Mouse (Mus musculus): Measurements from ENCODE around the gene Pacs2. TPM values are rescaled to one million over a fixed set of nuclear protein-coding genes. Genes with fewer than 3 reads are reported as not detected.

Gene Pacs2
- polyA plus RNA-seq, 1 experiment = 54.8 TPM

GRCm38 (mm10) chr12:113021488-113021887 lies 7.2 kb downstream of the Pacs2 start:
- Histone ChIP-seq H3K4me1 (ENCODE audit: control insufficient read depth, insufficient read depth, low read length) (no peaks in the 10 kb centered on the region), H3K4me3 (replicated peaks; ENCODE audit: extremely low read depth, low read depth, low read length) (no peak overlapping the region)
- no peak for DNase-seq
- TF ChIP-seq POLR2A (IDR thresholded peaks at IDR 0.05; ENCODE audit: borderline replicate concordance, extremely low read depth, low read depth, low read length) (no peak), CTCF (IDR thresholded peaks at IDR 0.05; ENCODE audit: insufficient read depth, low read length) (no peak)

- no peak for DNase-seq
- 66% methylated on average over 4 of the region's 4 CpGs for WGBS
- TF ChIP-seq POLR2A (IDR thresholded peaks at IDR 0.05; ENCODE audit: borderline replicate concordance, extremely low read depth, low read depth, low read length) (no peak), CTCF (IDR thresholded peaks at IDR 0.05; ENCODE audit: insufficient read depth, low read length) (no peak)
- H3K4me1 ChIP-seq (ENCODE audit: control insufficient read depth, insufficient read depth, low read length) = no peaks in the 10 kb centered on the region
- no peak overlapping the region for H3K4me3 ChIP-seq (replicated peaks; ENCODE audit: extremely low read depth, low read depth, low read length)
These were observed 8.8 kb downstream of the Pacs2 start for GRCm38 (mm10) chr12:113023082-113023481.

- Histone ChIP-seq H3K4me1 (ENCODE audit: control insufficient read depth, insufficient read depth, low read length) (no peaks in the 10 kb centered on the region; the same call in 1 of the 2 replicates), H3K4me3 (replicated peaks; ENCODE audit: extremely low read depth, low read depth, low read length) (no peak overlapping the region)
- DNase-seq = no peak
- TF ChIP-seq CTCF (IDR thresholded peaks at IDR 0.05; ENCODE audit: insufficient read depth, low read length) (no peak), POLR2A (IDR thresholded peaks at IDR 0.05; ENCODE audit: borderline replicate concordance, extremely low read depth, low read depth, low read length) (no peak)
- WGBS = 97% methylated on average over 1 of the region's 1 CpGs
These were observed 12.2 kb downstream of the Pacs2 start for GRCm38 (mm10) chr12:113026557-113026956.

- DNase-seq = no peak
- Histone ChIP-seq H3K4me3 (replicated peaks; ENCODE audit: extremely low read depth, low read depth, low read length) (no peak overlapping the region), H3K4me1 (ENCODE audit: control insufficient read depth, insufficient read depth, low read length) (peaks cover 3% of the 10 kb centered on the region; the same call in 1 of the 2 replicates)
- 92% methylated on average over 2 of the region's 2 CpGs for WGBS
- TF ChIP-seq POLR2A (IDR thresholded peaks at IDR 0.05; ENCODE audit: borderline replicate concordance, extremely low read depth, low read depth, low read length) (no peak), CTCF (IDR thresholded peaks at IDR 0.05; ENCODE audit: insufficient read depth, low read length) (no peak)
These were observed 13.2 kb downstream of the Pacs2 start for GRCm38 (mm10) chr12:113027495-113027894.

- 63% methylated on average over 5 of the region's 5 CpGs for WGBS
- TF ChIP-seq CTCF (IDR thresholded peaks at IDR 0.05; ENCODE audit: insufficient read depth, low read length) (no peak), POLR2A (IDR thresholded peaks at IDR 0.05; ENCODE audit: borderline replicate concordance, extremely low read depth, low read depth, low read length) (no peak)
- peaks cover 3% of the 10 kb centered on the region; the same call in 1 of the 2 replicates for H3K4me1 ChIP-seq (ENCODE audit: control insufficient read depth, insufficient read depth, low read length)
- DNase-seq = no peak
- H3K4me3 ChIP-seq (replicated peaks; ENCODE audit: extremely low read depth, low read depth, low read length) = no peak overlapping the region
These were observed 13.8 kb downstream of the Pacs2 start for GRCm38 (mm10) chr12:113028067-113028466.

- no peak for TF ChIP-seq POLR2A (IDR thresholded peaks at IDR 0.05; ENCODE audit: borderline replicate concordance, extremely low read depth, low read depth, low read length)
- no peak for TF ChIP-seq CTCF (IDR thresholded peaks at IDR 0.05; ENCODE audit: insufficient read depth, low read length)
These were observed 14.6 kb downstream of the Pacs2 start for GRCm38 (mm10) chr12:113028898-113029297.

GRCm38 (mm10) chr12:113030046-113030445 lies 15.7 kb downstream of the Pacs2 start:
- no peak overlapping the region for H3K4me3 ChIP-seq (replicated peaks; ENCODE audit: extremely low read depth, low read depth, low read length)
- no peak for DNase-seq
- 63% methylated on average over 4 of the region's 4 CpGs for WGBS
- H3K4me1 ChIP-seq (ENCODE audit: control insufficient read depth, insufficient read depth, low read length) = peaks cover 3% of the 10 kb centered on the region; the same call in 1 of the 2 replicates
- TF ChIP-seq CTCF (IDR thresholded peaks at IDR 0.05; ENCODE audit: insufficient read depth, low read length) = no peak
- TF ChIP-seq POLR2A (IDR thresholded peaks at IDR 0.05; ENCODE audit: borderline replicate concordance, extremely low read depth, low read depth, low read length) = no peak

More at GRCm38 (mm10) chr12:113028898-113029297, 14.6 kb downstream of the Pacs2 start:
- WGBS = 68% methylated on average over 9 of the region's 9 CpGs
- H3K4me1 ChIP-seq (ENCODE audit: control insufficient read depth, insufficient read depth, low read length) = peaks cover 3% of the 10 kb centered on the region; the same call in 1 of the 2 replicates
- DNase-seq = no peak
- H3K4me3 ChIP-seq (replicated peaks; ENCODE audit: extremely low read depth, low read depth, low read length) = no peak overlapping the region

GRCm38 (mm10) chr12:113030993-113031392 lies 16.7 kb downstream of the Pacs2 start:
- Histone ChIP-seq H3K4me1 (ENCODE audit: control insufficient read depth, insufficient read depth, low read length) (peaks cover 3% of the 10 kb centered on the region; the same call in 1 of the 2 replicates), H3K4me3 (replicated peaks; ENCODE audit: extremely low read depth, low read depth, low read length) (no peak overlapping the region)
- no peak for TF ChIP-seq CTCF (IDR thresholded peaks at IDR 0.05; ENCODE audit: insufficient read depth, low read length)
- TF ChIP-seq POLR2A (IDR thresholded peaks at IDR 0.05; ENCODE audit: borderline replicate concordance, extremely low read depth, low read depth, low read length) = no peak
- no peak for DNase-seq
- WGBS = 67% methylated on average over 9 of the region's 9 CpGs

- 67% methylated on average over 6 of the region's 6 CpGs for WGBS
- no peak for DNase-seq
- no peak overlapping the region for H3K4me3 ChIP-seq (replicated peaks; ENCODE audit: extremely low read depth, low read depth, low read length)
- no peak for TF ChIP-seq CTCF (IDR thresholded peaks at IDR 0.05; ENCODE audit: insufficient read depth, low read length)
- no peak for TF ChIP-seq POLR2A (IDR thresholded peaks at IDR 0.05; ENCODE audit: borderline replicate concordance, extremely low read depth, low read depth, low read length)
- H3K4me1 ChIP-seq (ENCODE audit: control insufficient read depth, insufficient read depth, low read length) = peaks cover 3% of the 10 kb centered on the region; the same call in 1 of the 2 replicates
These were observed 17.1 kb downstream of the Pacs2 start for GRCm38 (mm10) chr12:113031441-113031840.
